Mouse (Mus musculus) hindbrain, embryonic 15.5 days (tissue): ENCODE results near the gene Spaca1. TPM values are rescaled to one million over a fixed set of nuclear protein-coding genes. Genes with fewer than 3 reads are reported as not detected.

Source experiments
- polyA plus RNA-seq: library from polyadenylated mRNA; unstranded; fragments of >200 nt; fragmentation: Nextera tagmentation; extraction: Ambion mirVana; gene quantifications from 2 replicates; pipeline ENCODE4 v1.2.1, GENCODE M21; 2015

Gene Spaca1
- polyA plus RNA-seq, 1 experiment from 2014 or later = 1.1 TPM

Other genes starting within 250 kb of the Spaca1 start
- 54.3 and 63.0 TPM in 2 replicates for gene Cnr1, start 125.6 kb downstream of the Spaca1 start, polyA plus RNA-seq